Mouse (Mus musculus): Measurements from ENCODE around the gene Pan2.

DNA sequence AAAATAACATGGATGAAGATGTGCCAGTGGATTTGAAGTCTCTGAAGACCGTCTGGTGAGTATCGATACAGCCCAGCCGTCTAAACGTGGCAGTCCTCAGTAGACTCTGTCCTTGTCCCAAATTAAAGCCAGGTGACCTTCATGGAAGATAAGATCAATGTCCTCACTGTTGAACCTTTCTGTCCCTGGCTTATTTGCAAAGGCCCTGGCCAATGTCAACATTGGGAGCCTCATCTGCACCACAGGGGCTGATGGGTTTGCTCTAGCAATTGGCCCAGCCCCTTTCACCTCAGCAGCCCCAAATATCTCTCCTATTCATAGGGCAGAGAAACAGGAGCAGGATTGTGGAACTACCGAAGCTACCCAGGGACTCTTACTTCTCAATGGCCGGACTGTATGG is 34.8 kb upstream of the Pan2 start, which contains the start of gene Apof:
- no peak for TF ChIP-seq CTCF (IDR thresholded peaks at IDR 0.05; ENCODE audit: borderline replicate concordance, control insufficient read depth, extremely low read depth, insufficient read depth, low read length, poor library complexity)
- no peak for TF ChIP-seq POLR2A (IDR thresholded peaks at IDR 0.05; ENCODE audit: control insufficient read depth, extremely low read depth, insufficient read depth, low read length, poor library complexity)
